Mouse (Mus musculus): ENCODE data around the gene Hs3st6.
A peak's percentile ranks its signal among the peaks of the same experiment; 100 is the strongest.

Hs3st6 gene

GRCm38 (mm10) chr17:24766266-24766875, 13.6 kb downstream of the Hs3st6 start:
- no peak for DNase-seq (ENCODE audit: low spot score)

- no peak for DNase-seq (ENCODE audit: low spot score)
Measured at GRCm38 (mm10) chr17:24769146-24769545, 16.4 kb downstream of the Hs3st6 start.

GRCm38 (mm10) chr17:24773241-24773640, 20.5 kb downstream of the Hs3st6 start:
- no peak for DNase-seq (ENCODE audit: low spot score)

- DNase-seq (ENCODE audit: low spot score), result no peak
Measured at GRCm38 (mm10) chr17:24775173-24775572, 22.4 kb downstream of the Hs3st6 start.

GRCm38 (mm10) chr17:24777073-24777472, 24.3 kb downstream of the Hs3st6 start:
- no peak for DNase-seq (ENCODE audit: low spot score)

- DNase-seq (ENCODE audit: low spot score), result no peak
Measured at GRCm38 (mm10) chr17:24780821-24781220, 28.0 kb downstream of the Hs3st6 start.

- DNase-seq (ENCODE audit: low spot score), result no peak
Measured at GRCm38 (mm10) chr17:24792190-24792589, 39.4 kb downstream of the Hs3st6 start.

GRCm38 (mm10) chr17:24794791-24795190, 42.0 kb downstream of the Hs3st6 start:
- DNase-seq (ENCODE audit: low spot score), result no peak

GRCm38 (mm10) chr17:24796969-24797368, 44.2 kb downstream of the Hs3st6 start:
- no peak for DNase-seq (ENCODE audit: low spot score)

- no peak for DNase-seq (ENCODE audit: low spot score)
Measured at GRCm38 (mm10) chr17:24798229-24798628, 45.4 kb downstream of the Hs3st6 start.

GRCm38 (mm10) chr17:24799476-24799875, 46.7 kb downstream of the Hs3st6 start:
- DNase-seq (ENCODE audit: low spot score), result no peak

- DNase-seq (ENCODE audit: low spot score), result no peak
Measured at GRCm38 (mm10) chr17:24800524-24800923, 47.7 kb downstream of the Hs3st6 start.

GRCm38 (mm10) chr17:24803952-24804951, 51.5 kb downstream of the Hs3st6 start, which contains the start of gene Meiob:
TSS of gene Meiob (plus strand) at chr17:24804289.
- peak; percentile 73 for DNase-seq (ENCODE audit: low spot score)
